Mouse (Mus musculus) embryonic facial prominence, embryonic 10.5 days (tissue): Measurements from ENCODE around the gene Gm4131. TPM values are rescaled to one million over a fixed set of nuclear protein-coding genes. Genes with fewer than 3 reads are reported as not detected.

ENCODE experiments used
- DNase-seq: peaks from one replicate; pipeline ENCODE4 v3.0.0-alpha.2; 2017; ENCODE audit warnings: low spot score
- H3K27ac ChIP-seq: fragments of 300-500 bp; sonication (generic); replicated peaks from 2 replicates; pipeline ENCODE4 v1.5.1; 2016; ENCODE audit warnings: mild to moderate bottlenecking
- H3K27me3 ChIP-seq: fragments of 300-500 bp; sonication (generic); replicated peaks from 2 replicates; pipeline ENCODE4 v1.6.1; 2016; ENCODE audit warnings: low read depth, mild to moderate bottlenecking; ENCODE audit not compliant: poor library complexity, severe bottlenecking
- H3K36me3 ChIP-seq: fragments of 300-500 bp; sonication (generic); replicated peaks from 2 replicates; pipeline ENCODE4 v1.6.1; 2016; ENCODE audit warnings: mild to moderate bottlenecking, moderate library complexity
- H3K4me1 ChIP-seq: fragments of 300-500 bp; sonication (generic); 2 replicates; pipeline ENCODE4 v1.6.1; 2016
- H3K4me3 ChIP-seq: fragments of 300-500 bp; sonication (generic); 2 replicates; pipeline ENCODE4 v1.5.1; 2016; ENCODE audit warnings: mild to moderate bottlenecking, moderate library complexity
- H3K9me3 ChIP-seq: fragments of 300-500 bp; sonication (generic); 2 replicates; pipeline ENCODE4 v1.6.1; 2016; ENCODE audit warnings: mild to moderate bottlenecking
- WGBS: fragments of 180-500 bp; shearing (Covaris S2); methylation state at CpG from one replicate; pipeline ENCODE4 v1.1.7; 2016; 5-methylcytosine and 5-hydroxymethylcytosine counted together
- polyA plus RNA-seq: library from polyadenylated mRNA; unstranded; fragments of >200 nt; fragmentation: Nextera tagmentation; extraction: Ambion mirVana; gene quantifications from 2 replicates; pipeline ENCODE4 v1.2.1, GENCODE M21; 2016

The Gm4131 gene
- polyA plus RNA-seq, 1 experiment from 2014 or later, result not detected

GRCm38 (mm10) chr14:62454136-62454535 is 112.6 kb downstream of the Gm4131 start:
- no peaks in the 10 kb centered on the region; the same call in 1 of the 2 replicates for H3K27me3 ChIP-seq
- no peaks in the 10 kb centered on the region for H3K36me3 ChIP-seq
- peaks cover 6% of the 10 kb centered on the region for H3K4me1 ChIP-seq
- no peak for DNase-seq
- H3K27ac ChIP-seq, result no peak overlapping the region
- no peaks in the 10 kb centered on the region for H3K9me3 ChIP-seq
- WGBS, result 84% methylated on average over 3 of the region's 3 CpGs
- H3K4me3 ChIP-seq, result no peak overlapping the region

GRCm38 (mm10) chr14:62453276-62453675 is 113.4 kb downstream of the Gm4131 start:
- peaks cover 6% of the 10 kb centered on the region for H3K4me1 ChIP-seq
- no peak for DNase-seq

GRCm38 (mm10) chr14:62450706-62451105 is 116.0 kb downstream of the Gm4131 start:
- DNase-seq, result no peak
- H3K27ac ChIP-seq, result no peak overlapping the region
- H3K36me3 ChIP-seq, result no peaks in the 10 kb centered on the region
- no peak overlapping the region for H3K4me3 ChIP-seq
- 95% methylated on average over 1 of the region's 1 CpGs for WGBS
- no peaks in the 10 kb centered on the region for H3K4me1 ChIP-seq
- no peaks in the 10 kb centered on the region for H3K9me3 ChIP-seq
- no peaks in the 10 kb centered on the region for H3K27me3 ChIP-seq

More at GRCm38 (mm10) chr14:62453276-62453675, 113.4 kb downstream of the Gm4131 start:
- H3K36me3 ChIP-seq, result no peaks in the 10 kb centered on the region
- no peak overlapping the region for H3K4me3 ChIP-seq
- no peak overlapping the region for H3K27ac ChIP-seq
- no peaks in the 10 kb centered on the region for H3K9me3 ChIP-seq
- no peaks in the 10 kb centered on the region; the same call in 1 of the 2 replicates for H3K27me3 ChIP-seq
- WGBS, result 82% methylated on average over 11 of the region's 11 CpGs

- 86% methylated on average over 3 of the region's 3 CpGs for WGBS
- Histone ChIP-seq H3K36me3 (no peaks in the 10 kb centered on the region), H3K4me3 (no peak overlapping the region), H3K4me1 (peaks cover 7% of the 10 kb centered on the region; the same call in 1 of the 2 replicates), H3K9me3 (no peaks in the 10 kb centered on the region), H3K27me3 (no peaks in the 10 kb centered on the region), H3K27ac (no peak overlapping the region)
- DNase-seq, result no peak
Measured at GRCm38 (mm10) chr14:62447214-62447548, 119.5 kb downstream of the Gm4131 start.

GRCm38 (mm10) chr14:62446385-62447213 is 120.1 kb downstream of the Gm4131 start:
- Histone ChIP-seq H3K4me1 (peaks cover 7% of the 10 kb centered on the region; the same call in 1 of the 2 replicates), H3K4me3 (no peak overlapping the region), H3K36me3 (no peaks in the 10 kb centered on the region), H3K27ac (no peak overlapping the region), H3K27me3 (no peaks in the 10 kb centered on the region), H3K9me3 (no peaks in the 10 kb centered on the region)
- no peak for DNase-seq
- 85% methylated on average over 7 of the region's 7 CpGs for WGBS

GRCm38 (mm10) chr14:62443840-62444430 is 122.8 kb downstream of the Gm4131 start:
- no peak for DNase-seq
- Histone ChIP-seq H3K27ac (no peak overlapping the region), H3K4me1 (peaks cover 7% of the 10 kb centered on the region; the same call in 1 of the 2 replicates), H3K27me3 (no peaks in the 10 kb centered on the region), H3K36me3 (no peaks in the 10 kb centered on the region), H3K9me3 (no peaks in the 10 kb centered on the region), H3K4me3 (no peak overlapping the region)
- WGBS, result 78% methylated on average over 6 of the region's 6 CpGs

- H3K4me1 ChIP-seq, result peaks cover 7% of the 10 kb centered on the region; the same call in 1 of the 2 replicates
- H3K27me3 ChIP-seq, result no peaks in the 10 kb centered on the region
- no peak for DNase-seq
- WGBS, result 87% methylated on average over 1 of the region's 1 CpGs
- H3K36me3 ChIP-seq, result no peaks in the 10 kb centered on the region
- no peaks in the 10 kb centered on the region for H3K9me3 ChIP-seq
- no peak overlapping the region for H3K27ac ChIP-seq
- H3K4me3 ChIP-seq, result no peak overlapping the region
Measured at GRCm38 (mm10) chr14:62442971-62443370, 123.8 kb downstream of the Gm4131 start.

- no peaks in the 10 kb centered on the region for H3K36me3 ChIP-seq
- peaks cover 7% of the 10 kb centered on the region; the same call in 1 of the 2 replicates for H3K4me1 ChIP-seq
- no peak for DNase-seq
- no peak overlapping the region for H3K27ac ChIP-seq
- no peaks in the 10 kb centered on the region for H3K27me3 ChIP-seq
- H3K9me3 ChIP-seq, result no peaks in the 10 kb centered on the region
- H3K4me3 ChIP-seq, result no peak overlapping the region
Measured at GRCm38 (mm10) chr14:62440036-62440435, 126.7 kb downstream of the Gm4131 start.

- H3K9me3 ChIP-seq, result no peaks in the 10 kb centered on the region
- H3K4me3 ChIP-seq, result no peak overlapping the region
- no peaks in the 10 kb centered on the region for H3K36me3 ChIP-seq
- H3K27me3 ChIP-seq, result no peaks in the 10 kb centered on the region
- peaks cover under 1% of the 10 kb centered on the region; the same call in 1 of the 2 replicates for H3K4me1 ChIP-seq
- no peak overlapping the region for H3K27ac ChIP-seq
- WGBS, result 55% methylated on average over 4 of the region's 4 CpGs
- DNase-seq, result no peak
Measured at GRCm38 (mm10) chr14:62438236-62438635, 128.5 kb downstream of the Gm4131 start.

- Histone ChIP-seq H3K36me3 (no peaks in the 10 kb centered on the region), H3K9me3 (no peaks in the 10 kb centered on the region), H3K27ac (no peak overlapping the region), H3K27me3 (no peaks in the 10 kb centered on the region), H3K4me1 (no peaks in the 10 kb centered on the region), H3K4me3 (no peak overlapping the region)
- 90% methylated on average over 2 of the region's 2 CpGs for WGBS
- no peak for DNase-seq
Measured at GRCm38 (mm10) chr14:62437806-62438205, 128.9 kb downstream of the Gm4131 start.

GRCm38 (mm10) chr14:62425277-62425691 is 141.4 kb downstream of the Gm4131 start:
- Histone ChIP-seq H3K27me3 (no peaks in the 10 kb centered on the region), H3K9me3 (no peaks in the 10 kb centered on the region), H3K4me1 (no peaks in the 10 kb centered on the region), H3K4me3 (no peak overlapping the region), H3K36me3 (no peaks in the 10 kb centered on the region), H3K27ac (no peak overlapping the region)
- DNase-seq, result no peak
- 74% methylated on average over 2 of the region's 2 CpGs for WGBS

GRCm38 (mm10) chr14:62422265-62422664 is 144.5 kb downstream of the Gm4131 start:
- H3K27me3 ChIP-seq, result no peaks in the 10 kb centered on the region
- no peaks in the 10 kb centered on the region for H3K9me3 ChIP-seq
- WGBS, result 89% methylated on average over 4 of the region's 4 CpGs
- H3K36me3 ChIP-seq, result no peaks in the 10 kb centered on the region
- DNase-seq, result no peak
- H3K4me1 ChIP-seq, result no peaks in the 10 kb centered on the region
- H3K4me3 ChIP-seq, result no peak overlapping the region
- H3K27ac ChIP-seq, result no peak overlapping the region

- Histone ChIP-seq H3K36me3 (no peaks in the 10 kb centered on the region), H3K27ac (no peak overlapping the region), H3K9me3 (no peaks in the 10 kb centered on the region), H3K4me1 (peaks cover 16% of the 10 kb centered on the region), H3K4me3 (no peak overlapping the region), H3K27me3 (no peaks in the 10 kb centered on the region)
- DNase-seq, result no peak
- WGBS, result 90% methylated on average over 3 of the region's 3 CpGs
Measured at GRCm38 (mm10) chr14:62417501-62417900, 149.2 kb downstream of the Gm4131 start.
